Mouse (Mus musculus): ENCODE results near the gene Clcn2.

GRCm38 (mm10) chr16:20653315-20653714 is 64.2 kb downstream of the Clcn2 start:
- TF ChIP-seq CTCF (IDR thresholded peaks at IDR 0.05; ENCODE audit: extremely low read depth, insufficient read depth, insufficient read length, insufficient replicate concordance) (no peak), POLR2A (IDR thresholded peaks at IDR 0.05; ENCODE audit: low read depth, low read length) (no peak)

Data from spleen, adult 2 months (tissue).